Mouse (Mus musculus) right cerebral cortex, postnatal 10 days (tissue): ENCODE measurements around the gene Pcif1.
"Not testable (repeated sequence)": the region's sequence is repeated elsewhere in the genome, so short reads cannot be mapped to it uniquely, and the experiment has no call there.

Source experiments
- DNase-seq, 2 experiments: peaks; one replicate each; pipeline ENCODE4 v3.0.0; 2021; ENCODE audit warnings: low spot score in 2 of 2

Pcif1 gene

GRCm38 (mm10) chr2:164866741-164867551, 12.2 kb upstream of the Pcif1 start:
- no peak for DNase-seq

GRCm38 (mm10) chr2:164867566-164867965, 11.5 kb upstream of the Pcif1 start:
- DNase-seq, result no peak

- DNase-seq, result no peak
Observed at GRCm38 (mm10) chr2:164868491-164868890, 10.6 kb upstream of the Pcif1 start.

DNA sequence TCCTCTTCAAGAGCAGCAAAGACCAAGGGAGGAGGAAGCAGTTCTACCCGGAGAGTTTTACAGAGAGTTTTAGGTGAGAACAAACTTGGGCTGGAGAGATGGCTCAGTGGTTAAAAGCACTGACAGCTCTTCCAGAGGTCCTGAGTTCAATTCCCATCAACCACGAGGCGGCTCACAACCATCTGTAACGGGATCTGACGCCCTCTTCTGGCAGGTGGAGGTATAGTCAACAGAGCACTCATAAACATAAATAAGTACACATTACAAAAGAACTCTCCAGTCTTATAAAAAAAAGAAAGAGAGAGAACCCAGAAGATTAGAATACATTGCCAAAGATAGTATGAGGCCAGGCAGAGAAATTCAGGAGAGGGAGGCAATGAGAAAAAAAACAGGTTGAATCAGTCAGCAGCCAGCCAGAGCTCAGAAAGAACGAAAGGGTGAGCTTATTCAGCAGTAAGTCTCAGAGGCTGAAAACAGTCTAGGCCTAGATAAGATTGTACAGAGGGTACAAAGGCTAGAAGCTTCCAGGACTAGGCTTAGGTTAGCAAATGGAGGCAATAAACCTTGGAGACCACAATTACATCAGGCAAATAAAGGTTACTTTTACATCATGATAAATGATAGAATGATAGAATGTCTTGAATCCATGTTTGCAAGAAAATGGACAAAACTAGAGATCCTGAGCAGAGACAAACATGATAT, 7.4 kb upstream of the Pcif1 start:
- DNase-seq, result no peak

DNA sequence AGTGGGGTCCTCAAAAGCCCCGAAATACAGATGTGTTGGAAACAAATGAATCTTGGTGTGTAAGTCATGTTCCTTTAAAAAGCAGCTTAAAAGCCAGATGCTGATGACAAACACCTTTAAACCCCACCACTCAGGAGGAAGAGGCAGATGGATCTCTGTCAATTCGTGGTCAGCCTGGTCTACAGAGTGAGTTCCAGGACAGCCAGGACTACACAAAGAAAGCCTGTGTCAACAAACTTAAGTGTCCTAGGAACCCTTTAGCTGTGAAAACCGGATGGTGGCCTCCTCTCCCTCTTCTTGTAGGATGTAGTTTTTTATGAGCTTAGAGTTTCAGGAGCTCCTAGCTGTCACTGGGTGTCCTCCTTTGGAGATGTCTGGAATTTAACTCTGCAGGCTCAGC, 5.5 kb upstream of the Pcif1 start:
- no peak for DNase-seq

DNA sequence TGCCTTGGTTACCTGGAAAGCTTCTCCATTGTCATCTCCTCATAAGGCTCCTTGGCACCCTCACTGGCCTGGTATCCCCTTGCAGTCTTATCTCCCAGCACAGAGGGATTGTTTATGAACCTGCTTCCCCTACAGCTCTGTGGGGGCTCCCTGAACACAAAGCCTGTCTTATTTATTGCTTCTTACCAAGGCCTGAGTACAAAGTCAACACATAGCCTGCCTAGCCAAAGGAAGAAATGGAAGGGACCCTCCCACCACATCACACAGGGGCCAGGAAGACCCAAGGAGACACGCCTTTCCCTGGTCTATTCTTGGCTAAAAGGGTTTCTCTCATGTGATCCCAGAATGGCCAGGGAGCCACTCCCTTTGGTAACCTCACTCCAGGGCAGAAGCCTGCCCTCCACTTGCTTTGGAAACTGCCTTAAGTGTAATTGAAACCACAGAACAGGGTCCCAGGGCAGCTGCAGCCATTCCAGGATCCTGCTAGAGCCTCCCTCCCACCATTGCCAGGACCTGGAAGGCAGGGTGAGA, 4.8 kb upstream of the Pcif1 start:
- DNase-seq, result no peak

DNA sequence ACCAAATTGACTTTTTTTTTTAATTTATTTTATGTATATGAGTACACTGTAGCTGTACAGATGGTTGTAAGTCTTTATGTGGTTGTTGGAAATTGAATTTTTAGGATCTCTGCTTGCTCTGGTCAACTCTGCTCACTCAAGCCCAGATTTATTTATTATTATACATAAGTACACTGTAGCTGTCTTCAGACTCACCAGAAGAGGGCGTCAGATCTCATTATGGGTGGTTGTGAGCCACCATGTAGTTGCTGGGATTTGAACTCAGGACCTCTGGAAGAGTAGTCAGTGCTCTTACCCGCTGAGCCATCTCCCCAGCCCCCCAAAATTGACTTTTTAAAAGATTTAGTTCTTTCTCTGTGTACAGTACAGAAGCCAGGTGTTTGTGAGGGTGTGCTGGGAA, 3.5 kb upstream of the Pcif1 start:
- DNase-seq, result not testable (repeated sequence)

DNA sequence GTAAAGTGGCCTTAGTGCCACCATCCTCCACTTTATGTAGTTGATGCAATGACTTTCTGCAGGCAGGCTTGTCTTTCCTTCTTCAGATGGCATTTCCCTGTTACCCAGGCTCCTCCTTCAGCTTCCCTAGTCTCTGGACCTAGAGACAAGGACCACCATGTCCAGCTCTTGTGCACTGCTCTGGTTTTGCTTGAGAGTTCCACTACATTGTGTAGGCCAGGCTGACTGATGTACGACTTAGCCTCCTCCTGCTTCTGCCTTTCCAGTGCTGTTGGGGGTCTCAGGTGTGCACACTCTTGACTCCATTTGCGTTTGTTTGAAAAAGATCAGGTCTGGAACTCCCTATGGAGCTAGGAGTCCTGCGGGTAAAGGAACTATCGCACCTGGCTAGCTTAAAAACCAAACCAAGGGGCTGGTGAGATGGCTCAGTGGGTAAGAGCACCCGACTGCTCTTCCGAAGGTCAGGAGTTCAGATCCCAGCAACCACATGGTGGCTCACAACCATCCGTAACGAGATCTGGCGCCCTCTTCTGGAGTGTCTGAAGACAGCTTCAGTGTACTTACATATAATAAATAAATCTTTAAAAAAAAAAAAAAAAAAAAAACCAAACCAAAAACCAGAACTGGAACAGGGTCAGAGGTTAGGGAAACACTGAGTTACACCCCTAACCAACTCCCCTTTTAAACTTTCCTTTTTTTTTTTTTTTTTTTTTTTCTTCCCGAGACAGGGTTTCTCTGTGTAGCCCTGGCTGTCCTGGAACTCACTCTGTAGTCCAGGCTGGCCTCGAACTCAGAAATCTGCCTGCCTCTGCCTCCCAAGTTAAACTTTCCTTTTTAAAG, 1.5 kb upstream of the Pcif1 start:
- not testable (repeated sequence) for DNase-seq

DNA sequence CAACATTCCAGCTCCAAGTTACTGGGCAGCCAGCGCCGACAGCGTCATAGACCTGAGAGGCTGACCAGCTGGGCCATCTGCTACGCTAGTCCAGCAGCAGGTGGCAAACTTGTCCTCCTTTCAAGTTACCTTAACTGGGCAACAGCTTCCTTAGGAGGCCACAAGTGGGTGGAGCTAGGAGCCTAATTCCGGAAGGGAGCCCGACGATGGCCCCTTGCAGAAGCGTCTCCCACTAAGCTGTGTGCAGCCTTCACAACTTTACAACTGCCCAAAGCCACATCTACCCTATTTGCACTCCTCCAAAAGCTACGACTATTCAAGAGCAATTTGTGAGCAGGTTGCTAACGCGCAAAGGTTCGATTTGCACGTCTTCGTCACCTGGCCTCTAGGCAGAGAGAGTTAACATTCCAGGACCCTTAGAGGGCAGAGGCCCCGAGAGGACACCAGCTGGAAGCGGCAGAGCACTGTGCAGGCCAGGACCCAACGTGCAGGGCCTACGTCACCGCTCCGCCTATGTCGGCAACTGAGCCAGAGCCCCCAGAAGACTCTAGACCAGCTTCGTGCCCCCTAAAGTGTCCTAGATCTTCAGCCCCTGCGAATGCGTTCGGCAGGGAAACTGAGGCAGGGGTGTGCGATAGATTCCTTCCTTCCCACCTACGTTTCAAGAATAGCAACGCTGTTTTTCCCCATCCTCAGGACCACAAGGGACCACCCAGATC, 436 bp upstream of the Pcif1 start:
- peak; percentile 59 to 72 for DNase-seq

GRCm38 (mm10) chr2:164879568-164880277, 619 bp downstream of the Pcif1 start:
- peak; percentile 96 to 97 for DNase-seq

- no peak for DNase-seq
Observed at GRCm38 (mm10) chr2:164882619-164883018, 3.5 kb downstream of the Pcif1 start.

DNA sequence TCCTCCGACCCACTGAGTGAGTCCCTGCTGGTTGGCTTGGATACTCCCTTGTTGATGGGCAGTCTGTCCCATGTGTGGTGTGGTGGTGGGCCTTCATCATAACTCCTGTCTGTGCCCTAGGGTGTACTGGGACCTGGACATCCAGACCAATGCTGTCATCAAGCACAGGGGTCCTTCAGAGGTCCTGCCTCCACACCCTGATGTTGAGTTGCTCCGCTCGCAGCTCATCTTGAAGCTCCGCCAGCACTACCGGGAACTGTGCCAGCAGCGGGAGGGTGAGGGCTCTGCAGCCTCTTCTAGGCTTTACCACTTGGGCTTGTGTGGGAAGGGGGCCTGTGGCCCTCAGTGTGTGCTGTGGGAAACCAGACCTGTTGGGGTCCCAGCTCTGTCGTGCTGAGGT, 6.7 kb downstream of the Pcif1 start:
- peak; percentile 87 to 92 for DNase-seq

DNA sequence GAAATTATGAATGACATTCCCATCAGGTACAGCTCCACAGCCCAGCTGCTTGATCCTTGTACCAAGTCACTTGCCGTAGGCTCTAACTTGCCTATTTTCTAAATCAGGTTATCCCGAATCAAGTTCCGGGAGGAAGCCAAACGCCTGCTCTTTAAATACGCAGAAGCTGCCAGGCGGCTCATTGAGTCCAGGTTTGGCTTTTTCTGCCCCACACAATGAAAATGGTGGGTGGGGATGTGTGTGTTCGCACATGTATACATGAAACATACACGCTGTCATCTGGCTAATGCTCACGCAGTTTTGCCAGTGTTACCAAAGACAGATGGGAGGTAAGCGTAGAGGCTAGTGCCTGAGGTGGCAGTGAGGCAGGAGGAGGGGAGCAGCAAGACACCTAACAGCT, 7.5 kb downstream of the Pcif1 start:
- no peak for DNase-seq

DNA sequence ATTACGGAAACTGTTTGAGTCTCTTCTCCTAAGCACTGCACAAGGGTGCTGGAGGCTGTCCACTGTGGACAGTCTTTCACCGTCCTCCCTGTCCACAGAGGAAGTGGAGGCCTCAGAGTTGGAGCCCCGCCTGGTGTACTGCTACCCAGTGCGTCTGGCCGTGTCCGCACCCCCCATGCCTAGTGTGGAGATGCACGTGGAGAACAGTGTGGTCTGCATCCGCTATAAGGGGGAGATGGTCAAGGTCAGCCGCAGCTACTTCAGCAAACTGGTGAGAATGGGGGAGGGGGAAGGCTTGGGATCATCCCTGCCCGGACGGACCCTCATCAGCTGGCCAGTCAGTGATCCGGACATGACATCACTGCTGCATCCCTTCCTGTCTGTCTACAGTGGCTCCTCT, 9.9 kb downstream of the Pcif1 start:
- DNase-seq, result no peak

GRCm38 (mm10) chr2:164889960-164890359, 10.9 kb downstream of the Pcif1 start:
- DNase-seq, result no peak

- DNase-seq, result no peak
Observed at GRCm38 (mm10) chr2:164890411-164891049, 11.4 kb downstream of the Pcif1 start.

DNA sequence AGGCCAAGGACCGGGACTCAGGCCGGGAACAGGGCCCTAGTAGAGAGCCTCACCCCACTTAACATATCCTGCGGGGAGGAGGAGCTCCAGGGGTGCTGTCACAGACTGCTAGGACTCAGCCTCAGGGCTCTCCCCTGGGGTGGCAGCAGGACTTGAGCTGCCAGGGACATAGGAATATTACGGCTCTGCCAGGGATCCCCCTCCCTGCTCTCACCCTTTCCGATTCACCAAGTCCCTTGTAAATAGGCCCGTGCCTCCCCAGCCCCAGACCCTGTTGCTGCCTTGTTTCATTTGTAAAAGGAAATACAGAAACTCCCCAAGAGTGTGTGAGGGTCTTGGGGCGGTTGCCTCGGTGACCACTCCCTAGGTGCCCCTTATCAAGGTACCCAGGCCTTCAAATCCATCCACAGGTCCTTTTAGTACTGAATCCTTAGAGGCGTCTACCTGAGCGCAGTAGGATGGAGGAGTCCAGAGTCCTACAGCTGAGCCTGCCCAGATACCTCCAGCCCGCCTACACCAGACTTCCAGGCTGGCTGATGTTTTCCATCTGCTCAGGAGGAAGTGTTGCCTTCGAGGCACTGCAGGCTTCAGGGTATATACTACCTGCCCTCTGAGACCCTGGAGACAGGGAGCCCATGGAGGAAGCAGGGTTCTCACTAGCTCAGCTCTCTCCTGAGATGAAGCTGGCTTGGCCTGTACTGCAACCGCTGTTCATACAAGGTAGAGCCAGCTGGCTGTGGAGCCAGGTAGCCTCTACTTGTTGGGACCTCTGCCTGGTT, 12.1 kb downstream of the Pcif1 start:
- DNase-seq, result no peak

- no peak for DNase-seq
Observed at GRCm38 (mm10) chr2:164891908-164892695, 13.0 kb downstream of the Pcif1 start.
